Mouse (Mus musculus) small intestine, adult 2 months (tissue): ENCODE measurements around the gene Sun3. TPM values are rescaled to one million over a fixed set of nuclear protein-coding genes. Genes with fewer than 3 reads are reported as not detected.

ENCODE experiments used
- H3K27ac ChIP-seq: fragments of 200-500 bp; 2 replicates; pipeline ENCODE4 v1.5.1; 2012; ENCODE audit warnings: low read depth, low read length, control low read depth, inconsistent platforms; ENCODE audit not compliant: insufficient read depth
- H3K27me3 ChIP-seq: fragments of 200-500 bp; 2 replicates; pipeline ENCODE4 v1.6.1; 2012; ENCODE audit warnings: mild to moderate bottlenecking, moderate library complexity, low read length, inconsistent platforms; ENCODE audit not compliant: control insufficient read depth, insufficient read depth
- H3K36me3 ChIP-seq: fragments of 200-500 bp; 2 replicates; pipeline ENCODE4 v1.6.1; 2012; ENCODE audit warnings: mild to moderate bottlenecking, low read length, control low read depth, inconsistent platforms; ENCODE audit not compliant: control insufficient read depth, insufficient read depth
- H3K4me1 ChIP-seq: fragments of 200-500 bp; 2 replicates; pipeline ENCODE4 v1.6.1; 2012; ENCODE audit warnings: low read length, inconsistent platforms, mixed read lengths; ENCODE audit not compliant: control insufficient read depth, insufficient read depth, insufficient read length
- H3K4me3 ChIP-seq: fragments of 200-500 bp; 2 replicates; pipeline ENCODE4 v1.5.1; 2012; ENCODE audit warnings: low read depth, mild to moderate bottlenecking, control low read depth, inconsistent platforms, low read length, moderate library complexity
- CTCF ChIP-seq: fragments of 200-500 bp; IDR thresholded peaks from 2 replicates; pipeline ENCODE4 v1.5.1; 2012; ENCODE audit warnings: low read depth, mild to moderate bottlenecking, control low read depth, inconsistent platforms, low read length, moderate library complexity, mixed read lengths; ENCODE audit not compliant: insufficient replicate concordance, insufficient read length; ENCODE audit errors: extremely low read depth
- POLR2A ChIP-seq: fragments of 200-500 bp; IDR thresholded peaks from 2 replicates; pipeline ENCODE4 v1.6.1; 2012; ENCODE audit warnings: low read depth, mild to moderate bottlenecking, control low read depth, inconsistent platforms, low read length, moderate library complexity
- WGBS: fragments of 180-500 bp; shearing (Covaris S2); methylation state at CpG from one replicate; pipeline ENCODE4 v1.1.7; 2018; 5-methylcytosine and 5-hydroxymethylcytosine counted together
- polyA plus RNA-seq: library from polyadenylated mRNA; depleted of rRNA; stranded (reverse); fragments of >200 nt; gene quantifications from 2 replicates; pipeline ENCODE4 v1.2.3, GENCODE M21; 2012; rRNA removed

Gene Sun3
- polyA plus RNA-seq = 0.10 TPM in 1 of 2 replicates, not detected in the other

DNA sequence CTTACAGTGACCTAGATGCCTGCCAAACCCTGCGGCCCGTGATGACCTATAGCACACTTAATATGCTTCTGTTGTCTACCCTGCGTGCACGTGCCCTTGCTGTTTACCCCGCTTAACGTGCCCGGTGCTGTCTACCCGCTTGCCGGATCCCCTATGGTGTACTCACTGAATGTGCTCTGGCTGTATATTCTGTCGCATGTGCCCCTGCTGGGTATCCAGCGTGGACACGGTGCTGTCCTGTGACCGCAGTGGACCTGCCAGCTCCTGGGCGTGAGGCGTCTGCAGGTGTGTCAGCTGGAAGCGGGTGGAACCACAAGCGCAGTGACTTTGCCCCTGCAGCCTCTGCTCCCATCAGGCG, at the start of gene Sun3:
TSS of gene Sun3 (minus strand) at position 289 of the 358 bp plus-strand sequence.
- Histone ChIP-seq H3K4me3 (peak within 1 kb of the TSS; percentile 66), H3K36me3 (no peaks in the 10 kb centered on the region), H3K27ac (0 out of 2 replicates have a peak within 1 kb of the TSS, but pooled peaks have one; percentile 15), H3K27me3 (no peaks in the 10 kb centered on the region), H3K4me1 (peaks cover 6% of the 10 kb centered on the region)
- no peak for TF ChIP-seq CTCF
- no peak for TF ChIP-seq POLR2A
- WGBS = under 1% methylated on average over 18 of the region's 18 CpGs

- Histone ChIP-seq H3K4me1 (no peaks in the 10 kb centered on the region), H3K4me3 (no peak overlapping the region), H3K36me3 (no peaks in the 10 kb centered on the region), H3K27ac (no peak overlapping the region), H3K27me3 (peaks cover 2% of the 10 kb centered on the region; the same call in 1 of the 2 replicates)
- 94% methylated on average over 3 of the region's 3 CpGs for WGBS
- no peak for TF ChIP-seq CTCF
- no peak for TF ChIP-seq POLR2A
These were observed 27.7 kb upstream of the Sun3 start for GRCm38 (mm10) chr11:9076444-9076843.

DNA sequence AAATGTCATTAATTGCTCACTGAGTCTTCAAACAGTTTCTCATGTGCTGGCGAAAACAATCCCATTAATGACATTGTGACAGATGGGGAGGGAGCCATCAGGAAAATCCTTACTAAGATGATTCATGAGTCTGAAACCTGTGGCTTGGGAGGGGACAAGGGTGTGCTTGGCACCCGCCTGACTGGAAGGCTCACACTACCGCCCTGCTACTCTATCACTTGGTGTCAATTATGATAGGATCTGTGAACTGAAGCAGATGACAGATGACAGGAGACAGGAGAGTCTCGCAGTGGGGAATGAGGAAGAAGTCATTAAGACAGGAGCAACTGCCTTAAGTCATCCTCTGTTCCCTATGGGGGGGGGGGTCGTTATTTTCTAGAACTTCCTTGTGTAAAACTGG, 11.7 kb upstream of the Sun3 start:
- 29% methylated on average over 5 of the region's 5 CpGs for WGBS
- Histone ChIP-seq H3K36me3 (no peaks in the 10 kb centered on the region), H3K4me1 (no peaks in the 10 kb centered on the region), H3K27me3 (no peaks in the 10 kb centered on the region), H3K27ac (no peak overlapping the region), H3K4me3 (no peak overlapping the region)
- TF ChIP-seq POLR2A (no peak), CTCF (no peak)

- Histone ChIP-seq H3K4me1 (no peaks in the 10 kb centered on the region), H3K27me3 (no peaks in the 10 kb centered on the region), H3K27ac (no peak overlapping the region), H3K4me3 (no peak overlapping the region), H3K36me3 (no peaks in the 10 kb centered on the region)
- WGBS = 73% methylated on average over 1 of the region's 1 CpGs
- TF ChIP-seq CTCF (no peak), POLR2A (no peak)
These were observed 11.2 kb upstream of the Sun3 start for GRCm38 (mm10) chr11:9060029-9060428.

DNA sequence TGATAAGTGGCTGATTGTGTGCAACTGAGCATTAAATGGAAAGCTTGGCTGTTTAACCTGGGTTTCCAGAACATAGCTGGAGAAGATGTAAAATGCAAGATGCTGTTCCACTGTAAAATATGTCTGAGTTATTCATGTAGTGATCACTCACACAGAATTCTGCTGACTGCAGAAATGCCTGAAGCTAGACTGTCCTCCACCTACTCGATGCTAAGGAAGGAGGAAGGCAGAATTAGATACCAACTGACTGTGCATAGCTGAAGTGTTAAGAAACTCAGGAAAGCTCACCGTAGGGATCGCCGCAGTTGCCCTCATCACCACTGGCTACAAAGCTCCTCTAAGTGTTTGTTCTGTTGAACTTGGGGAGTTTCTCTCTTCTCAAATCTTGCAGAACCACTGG, 8.9 kb upstream of the Sun3 start:
- TF ChIP-seq POLR2A = no peak
- TF ChIP-seq CTCF = no peak
- 87% methylated on average over 4 of the region's 4 CpGs for WGBS
- Histone ChIP-seq H3K4me1 (no peaks in the 10 kb centered on the region), H3K27ac (no peak overlapping the region), H3K36me3 (no peaks in the 10 kb centered on the region), H3K27me3 (no peaks in the 10 kb centered on the region), H3K4me3 (no peak overlapping the region)

DNA sequence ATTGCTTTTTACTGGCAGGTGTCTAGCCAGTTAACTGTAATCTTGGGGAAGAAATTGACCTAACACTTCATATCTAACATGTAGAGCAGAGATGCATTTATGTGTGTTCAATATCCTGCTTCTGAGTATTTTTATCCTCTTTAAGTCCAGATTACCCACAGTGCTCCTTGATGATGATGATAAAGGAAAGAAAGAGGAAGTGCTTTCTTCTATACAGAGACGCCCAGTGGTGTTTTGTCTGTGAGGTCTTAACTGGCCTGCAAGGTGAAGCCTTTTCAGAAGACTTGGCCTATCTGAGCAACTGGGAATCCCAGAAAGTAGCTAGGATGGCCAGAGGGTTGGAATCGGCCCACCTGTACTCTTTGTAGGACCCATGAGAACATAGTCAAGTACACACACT, 8.1 kb upstream of the Sun3 start:
- 71% methylated on average over 2 of the region's 2 CpGs for WGBS
- no peak overlapping the region for H3K27ac ChIP-seq
- no peak overlapping the region for H3K4me3 ChIP-seq
- H3K4me1 ChIP-seq = no peaks in the 10 kb centered on the region
- H3K27me3 ChIP-seq = no peaks in the 10 kb centered on the region
- TF ChIP-seq CTCF (no peak), POLR2A (no peak)
- no peaks in the 10 kb centered on the region for H3K36me3 ChIP-seq

GRCm38 (mm10) chr11:9051895-9052294, 3.1 kb upstream of the Sun3 start:
- no peak overlapping the region for H3K4me3 ChIP-seq
- H3K36me3 ChIP-seq = no peaks in the 10 kb centered on the region
- H3K27me3 ChIP-seq = no peaks in the 10 kb centered on the region
- 21% methylated on average over 2 of the region's 2 CpGs for WGBS
- peaks cover 6% of the 10 kb centered on the region for H3K4me1 ChIP-seq
- H3K27ac ChIP-seq = no peak overlapping the region
- TF ChIP-seq POLR2A (no peak), CTCF (no peak)

DNA sequence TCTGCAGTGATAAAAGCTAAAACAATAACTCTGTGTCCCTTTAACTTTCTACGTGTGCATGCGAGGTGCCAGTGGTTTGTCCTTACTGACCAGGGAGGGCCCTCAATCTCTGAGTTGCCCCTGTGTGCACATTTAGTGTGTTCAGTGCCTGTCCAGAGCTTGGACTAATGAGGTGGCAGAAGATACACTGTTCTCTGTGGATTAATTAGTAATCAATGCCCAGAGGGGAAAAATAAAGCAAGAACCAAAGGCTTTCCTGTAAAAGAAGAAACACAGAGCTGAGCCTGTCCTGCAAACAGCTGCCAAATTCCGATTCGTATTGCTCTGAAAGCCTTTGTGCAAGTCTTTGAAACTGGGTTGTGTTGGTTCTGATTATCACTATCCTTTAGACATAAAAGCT, 1.4 kb upstream of the Sun3 start:
- TF ChIP-seq POLR2A = no peak
- Histone ChIP-seq H3K36me3 (no peaks in the 10 kb centered on the region), H3K4me3 (no peak overlapping the region), H3K27ac (no peak overlapping the region), H3K4me1 (peaks cover 6% of the 10 kb centered on the region), H3K27me3 (no peaks in the 10 kb centered on the region)
- 86% methylated on average over 4 of the region's 4 CpGs for WGBS
